Mouse (Mus musculus) gastrocnemius, postnatal 25 days (tissue): ENCODE measurements around the gene Lhfpl1. TPM values are rescaled to one million over a fixed set of nuclear protein-coding genes. Genes with fewer than 3 reads are reported as not detected.
"Not testable (repeated sequence)": the region's sequence is repeated elsewhere in the genome, so short reads cannot be mapped to it uniquely, and the experiment has no call there.

Source experiments
- DNase-seq: peaks from one replicate; pipeline ENCODE4 v3.0.0; 2022
- long read RNA-seq, 2 experiments: library from polyadenylated mRNA; stranded (forward); transcript quantifications; one replicate each; pipeline ENCODE4 v2.0.0; 2021
- total RNA-seq, 2 experiments: library from RNA; stranded (reverse); gene quantifications; 1 replicate in 1 of 2; 2 replicates in 1 of 2; pipeline ENCODE4 v1.2.3; 2021

The Lhfpl1 gene
- total RNA-seq: 1 to 10 TPM in 1 of 2 experiments, under 1 TPM in 1; 0.23 to 1.2 TPM
- long read RNA-seq, experiment 1: 0 reads
- long read RNA-seq, experiment 2: 0 reads

- DNase-seq: no peak
Measured at GRCm38 (mm10) chrX:145348377-145349203, at the start of gene Lhfpl1. Gene Lhfpl1 (minus strand): TSS chrX:145349089.

GRCm38 (mm10) chrX:145371839-145372238 is 22.9 kb upstream of the Lhfpl1 start:
- no peak for DNase-seq

- DNase-seq: no peak
Measured at GRCm38 (mm10) chrX:145362527-145362926, 13.6 kb upstream of the Lhfpl1 start.

GRCm38 (mm10) chrX:145342402-145342801 is 6.5 kb downstream of the Lhfpl1 start:
- no peak for DNase-seq

DNA sequence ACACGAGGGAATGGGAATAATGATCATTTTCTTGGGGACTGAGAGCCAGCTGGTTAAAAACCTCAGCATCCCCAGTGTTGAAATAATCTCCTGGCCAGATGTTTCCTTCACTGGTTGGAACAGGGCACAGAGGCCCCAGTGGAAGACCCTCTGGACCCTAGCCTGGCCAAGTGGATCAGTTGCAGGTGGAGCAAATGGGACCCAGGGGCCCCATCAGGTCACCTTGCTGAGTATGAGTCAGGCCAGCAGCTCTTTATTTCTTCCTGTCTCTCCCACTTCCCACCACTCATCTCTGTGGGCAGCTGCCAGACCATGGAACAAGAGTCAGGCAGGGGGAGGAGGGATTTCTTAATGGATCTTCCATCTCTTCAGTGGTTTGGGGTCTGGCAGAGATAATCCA is 12.7 kb downstream of the Lhfpl1 start:
- peak; percentile 8 for DNase-seq

DNA sequence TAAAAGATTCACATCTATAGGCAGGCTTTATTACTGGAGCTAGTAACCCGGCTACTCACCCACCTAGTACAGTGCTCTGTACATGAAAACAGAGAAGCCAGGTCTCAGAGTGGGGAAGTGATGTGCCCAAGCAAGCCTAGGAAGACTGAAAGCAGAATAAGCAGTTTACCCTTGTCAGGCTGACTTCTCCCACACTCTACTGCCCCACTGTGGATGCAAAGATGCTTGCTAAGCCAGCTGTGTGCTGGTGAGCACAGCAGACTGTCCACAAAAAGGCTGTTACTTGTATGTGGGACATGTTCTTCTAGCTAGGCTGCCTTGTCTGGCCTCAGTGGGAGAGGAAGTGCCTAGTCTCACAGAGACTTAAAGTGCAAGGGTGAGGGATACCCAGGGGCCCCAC is 40.3 kb downstream of the Lhfpl1 start:
- no peak for DNase-seq

DNA sequence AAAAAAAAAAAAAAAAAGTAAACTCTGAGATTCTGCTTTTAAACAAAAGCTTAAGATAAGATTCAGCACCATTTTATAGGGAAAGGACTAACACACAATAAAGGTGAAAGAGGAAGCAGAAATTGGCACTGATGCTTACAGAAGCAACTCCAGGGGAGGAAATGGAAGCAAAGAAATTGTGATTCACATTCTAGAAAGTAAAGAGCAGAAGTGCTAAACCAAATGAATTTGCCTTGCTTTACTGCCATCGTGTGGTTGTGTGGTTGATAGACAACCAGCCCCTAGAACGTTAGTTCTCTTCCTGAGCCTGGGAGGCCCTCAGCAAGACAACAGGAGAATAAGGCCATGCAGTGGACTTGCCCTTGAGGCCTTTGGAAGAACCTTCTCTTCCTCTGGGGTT is 41.7 kb downstream of the Lhfpl1 start:
- DNase-seq: no peak

DNA sequence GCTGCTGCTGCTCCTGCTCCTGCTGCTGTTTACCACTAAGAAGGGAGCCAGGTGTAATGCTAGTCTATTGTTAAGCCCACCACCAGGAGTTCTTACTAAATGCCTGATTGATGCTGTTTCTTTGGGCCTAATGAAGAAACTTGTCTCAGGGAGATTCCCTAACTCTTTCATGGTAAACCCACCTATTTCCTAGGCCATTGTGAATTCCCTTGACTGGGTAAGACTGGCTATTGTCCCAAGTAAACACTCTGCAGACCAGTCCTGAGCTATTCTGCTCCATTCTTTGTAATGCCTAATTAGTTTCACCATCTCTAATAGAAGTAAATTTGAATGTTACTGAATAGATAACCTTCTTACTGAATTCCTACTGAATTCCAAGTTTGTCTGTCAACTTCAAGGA is 48.7 kb downstream of the Lhfpl1 start:
- not testable (repeated sequence) for DNase-seq

DNA sequence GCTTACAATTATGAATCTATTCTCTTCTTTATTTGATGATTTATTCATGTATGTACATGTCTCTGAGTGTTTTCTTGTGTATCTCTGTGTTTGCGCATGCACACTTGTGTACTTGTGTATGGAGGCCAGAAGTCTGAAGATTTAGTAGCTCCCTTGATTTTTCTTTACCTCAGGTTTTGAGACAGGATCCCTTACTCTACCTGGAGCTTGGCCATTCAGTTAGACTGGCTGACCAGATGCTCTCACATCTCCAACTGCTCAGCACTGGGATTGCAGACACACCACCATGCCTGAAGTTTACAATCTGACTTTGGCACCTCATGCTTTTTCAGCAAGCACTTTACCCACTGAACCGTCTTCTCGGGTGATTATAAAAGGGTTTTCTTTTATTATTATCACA is 76.7 kb downstream of the Lhfpl1 start:
- no peak for DNase-seq

GRCm38 (mm10) chrX:145271768-145272167 is 77.1 kb downstream of the Lhfpl1 start:
- DNase-seq: no peak

DNA sequence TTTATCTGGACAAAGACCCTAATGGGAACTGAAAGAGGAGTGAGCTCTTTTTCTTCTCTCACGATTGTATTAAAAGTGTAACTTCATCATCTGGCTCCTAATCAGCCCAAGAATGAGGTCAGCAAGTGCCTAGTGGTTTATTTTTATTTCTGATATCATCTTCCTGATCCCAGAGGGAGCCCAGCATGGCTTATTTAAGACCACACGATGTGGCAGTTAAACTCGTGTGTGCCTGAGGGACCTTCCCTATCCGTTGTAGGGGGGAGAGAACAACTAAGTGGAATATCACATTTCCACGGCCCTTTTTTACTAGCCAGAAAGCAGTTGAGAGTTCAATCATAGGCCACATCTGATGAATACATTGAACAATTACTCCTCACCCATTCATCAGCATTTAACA is 87.1 kb downstream of the Lhfpl1 start:
- no peak for DNase-seq

Other genes starting within 250 kb of the Lhfpl1 start
- gene Amot, start 156.1 kb upstream of the Lhfpl1 start, total RNA-seq: 100 to 1,000 TPM; 123 to 170 TPM